Mouse (Mus musculus): ENCODE measurements around the gene Syt6.

DNA sequence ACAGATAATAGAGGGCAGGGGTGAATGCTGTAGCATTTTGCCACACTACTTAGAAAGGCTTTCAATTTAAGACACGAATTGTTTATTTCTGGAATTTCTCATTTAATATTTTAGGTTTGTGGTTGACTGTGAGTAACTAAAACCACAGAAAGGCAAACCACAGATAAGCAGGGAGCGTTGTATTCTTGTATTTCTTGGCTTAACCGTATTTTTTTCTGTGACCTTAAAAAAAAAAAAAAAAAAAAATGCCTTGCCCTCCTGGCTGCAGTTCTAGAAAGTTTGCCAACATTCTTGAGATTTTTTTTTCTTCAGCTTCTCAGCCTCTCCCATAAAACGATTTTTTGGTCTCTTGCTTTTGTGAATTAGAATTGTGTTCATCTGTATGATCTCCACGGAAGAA lies 18.6 kb downstream of the Syt6 start:
- no peak for TF ChIP-seq CTCF (IDR thresholded peaks at IDR 0.05; ENCODE audit: borderline replicate concordance, extremely low read depth, insufficient read depth, insufficient read length)
- TF ChIP-seq POLR2A (IDR thresholded peaks at IDR 0.05; ENCODE audit: borderline replicate concordance, extremely low read depth, insufficient read depth, insufficient read length, poor library complexity, severe bottlenecking) = no peak

Measured in brain, embryonic 14.5 days (tissue).